Mouse (Mus musculus) hindbrain, embryonic 15.5 days (tissue): ENCODE measurements around the gene Srrm1. TPM values are rescaled to one million over a fixed set of nuclear protein-coding genes. Genes with fewer than 3 reads are reported as not detected.
"Not testable (repeated sequence)": the region's sequence is repeated elsewhere in the genome, so short reads cannot be mapped to it uniquely, and the experiment has no call there.

Source experiments
- ATAC-seq: fragments of 200-750 bp; cut with Nextera tagmentation; 2 replicates; pipeline ENCODE4 v1.8.0; 2017; ENCODE audit warnings: low read depth, moderate number of reproducible peaks, moderate TSS enrichment; ENCODE audit not compliant: low FRiP score
- H3K27ac ChIP-seq: fragments of 300-500 bp; sonication (generic); replicated peaks from 2 replicates; pipeline ENCODE4 v1.5.1; 2015; ENCODE audit warnings: mild to moderate bottlenecking, inconsistent platforms
- H3K27me3 ChIP-seq: fragments of 300-500 bp; sonication (generic); 2 replicates; pipeline ENCODE4 v1.6.1; 2015; ENCODE audit warnings: control low read depth, inconsistent platforms
- H3K36me3 ChIP-seq: fragments of 300-500 bp; sonication (generic); 2 replicates; pipeline ENCODE4 v1.6.1; 2015; ENCODE audit warnings: control low read depth, inconsistent platforms
- H3K4me1 ChIP-seq: fragments of 300-500 bp; sonication (generic); replicated peaks from 2 replicates; pipeline ENCODE4 v1.6.1; 2015; ENCODE audit warnings: control low read depth, inconsistent platforms
- H3K4me2 ChIP-seq: fragments of 300-500 bp; sonication (generic); 2 replicates; pipeline ENCODE4 v1.6.1; 2015; ENCODE audit warnings: moderate library complexity, mild to moderate bottlenecking, inconsistent platforms
- H3K4me3 ChIP-seq: fragments of 300-500 bp; sonication (generic); 2 replicates; pipeline ENCODE4 v1.5.1; 2015; ENCODE audit warnings: mild to moderate bottlenecking, inconsistent platforms
- H3K9ac ChIP-seq: fragments of 300-500 bp; sonication (generic); 2 replicates; pipeline ENCODE4 v1.6.1; 2015; ENCODE audit warnings: inconsistent platforms
- H3K9me3 ChIP-seq: fragments of 300-500 bp; sonication (generic); 2 replicates; pipeline ENCODE4 v1.6.1; 2016; ENCODE audit warnings: control low read depth, inconsistent platforms
- WGBS: fragments of 180-500 bp; shearing (Covaris S2); methylation state at CpG from one replicate; pipeline ENCODE4 v1.1.7; 2015; 5-methylcytosine and 5-hydroxymethylcytosine counted together
- polyA plus RNA-seq: library from polyadenylated mRNA; unstranded; fragments of >200 nt; fragmentation: Nextera tagmentation; extraction: Ambion mirVana; gene quantifications from 2 replicates; pipeline ENCODE4 v1.2.1, GENCODE M21; 2015

Srrm1 gene
- polyA plus RNA-seq, 1 experiment from 2014 or later = 170 TPM

- no peaks in the 10 kb centered on the region for H3K27me3 ChIP-seq
- ATAC-seq = no peak
- no peak overlapping the region for H3K9ac ChIP-seq
- no peak overlapping the region for H3K27ac ChIP-seq
- 80% methylated on average over 4 of the region's 4 CpGs for WGBS
- H3K36me3 ChIP-seq = no peaks in the 10 kb centered on the region
- H3K9me3 ChIP-seq = no peaks in the 10 kb centered on the region
- H3K4me2 ChIP-seq = no peak overlapping the region
- H3K4me3 ChIP-seq = no peak overlapping the region
- peaks cover 5% of the 10 kb centered on the region; the same call in 1 of the 2 replicates for H3K4me1 ChIP-seq
Measured at GRCm38 (mm10) chr4:135283417-135283816, 69.7 kb downstream of the Srrm1 start.

- ATAC-seq = no peak
- no peak overlapping the region for H3K27ac ChIP-seq
- no peaks in the 10 kb centered on the region for H3K27me3 ChIP-seq
- no peak overlapping the region for H3K9ac ChIP-seq
- no peaks in the 10 kb centered on the region for H3K9me3 ChIP-seq
- H3K4me3 ChIP-seq = no peak overlapping the region
- no peaks in the 10 kb centered on the region for H3K36me3 ChIP-seq
- 70% methylated on average over 13 of the region's 13 CpGs for WGBS
- H3K4me1 ChIP-seq = peaks cover 5% of the 10 kb centered on the region; the same call in 1 of the 2 replicates
- H3K4me2 ChIP-seq = no peak overlapping the region
Measured at GRCm38 (mm10) chr4:135282651-135283290, 70.3 kb downstream of the Srrm1 start.

- H3K9ac ChIP-seq, ATAC-seq: not testable (repeated sequence)
- WGBS = 66% methylated on average over 2 of the region's 2 CpGs
Measured at GRCm38 (mm10) chr4:135280016-135280415, 73.1 kb downstream of the Srrm1 start.

DNA sequence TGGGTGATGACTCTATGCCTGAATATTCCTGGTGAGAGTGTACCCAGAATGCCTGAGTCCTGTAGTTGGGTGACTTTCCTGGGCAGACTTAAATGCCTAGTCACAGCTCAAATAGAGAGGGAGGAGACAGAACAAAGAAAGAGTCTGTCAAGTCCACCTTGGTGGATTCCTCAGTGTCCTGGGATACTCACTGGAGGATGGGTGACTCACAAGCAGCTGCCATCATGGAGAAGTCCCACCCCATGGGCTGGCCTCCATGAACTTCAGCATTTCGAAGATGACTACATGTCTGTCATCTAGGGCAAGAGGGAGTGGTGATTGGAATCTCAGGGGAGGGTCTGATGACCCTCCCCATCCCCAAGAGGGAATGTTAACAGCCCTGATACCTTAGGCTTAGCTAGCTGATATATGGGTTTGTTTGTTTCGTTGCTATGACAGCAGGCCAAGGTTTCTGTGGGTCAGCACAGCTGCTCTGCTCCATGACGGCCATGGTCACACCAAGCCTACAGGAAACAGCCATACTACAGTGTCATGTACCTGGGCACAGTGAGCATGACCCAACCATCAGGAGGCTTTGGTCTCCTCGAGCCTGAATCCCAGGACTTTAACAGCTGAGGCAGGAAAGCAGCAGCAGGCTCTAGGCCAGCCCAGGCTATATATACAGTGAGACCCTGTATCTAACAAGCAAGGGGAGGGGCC is 76.3 kb downstream of the Srrm1 start:
- H3K9ac ChIP-seq = no peak overlapping the region
- no peak for ATAC-seq
- WGBS = 68% methylated on average over 4 of the region's 4 CpGs
- no peak overlapping the region for H3K4me3 ChIP-seq
- H3K4me2 ChIP-seq = no peak overlapping the region
- H3K4me1 ChIP-seq = peaks cover 7% of the 10 kb centered on the region; the same call in 1 of the 2 replicates
- no peak overlapping the region for H3K27ac ChIP-seq
- no peaks in the 10 kb centered on the region for H3K36me3 ChIP-seq
- 0 out of 2 replicates have a peak, but pooled peaks cover 2% of the 10 kb centered on the region for H3K27me3 ChIP-seq
- H3K9me3 ChIP-seq = no peaks in the 10 kb centered on the region

More at GRCm38 (mm10) chr4:135280016-135280415, 73.1 kb downstream of the Srrm1 start:
- H3K4me1 ChIP-seq, H3K36me3 ChIP-seq, H3K9me3 ChIP-seq, H3K27me3 ChIP-seq, H3K27ac ChIP-seq, H3K4me3 ChIP-seq, H3K4me2 ChIP-seq: not testable (repeated sequence)

GRCm38 (mm10) chr4:135274761-135275160 is 78.4 kb downstream of the Srrm1 start:
- Histone ChIP-seq H3K9ac (no peak overlapping the region), H3K4me3 (no peak overlapping the region), H3K4me2 (no peak overlapping the region), H3K36me3 (no peaks in the 10 kb centered on the region), H3K27me3 (0 out of 2 replicates have a peak, but pooled peaks cover 2% of the 10 kb centered on the region), H3K9me3 (no peaks in the 10 kb centered on the region), H3K27ac (no peak overlapping the region), H3K4me1 (peaks cover 26% of the 10 kb centered on the region)
- WGBS = 79% methylated on average over 7 of the region's 7 CpGs
- ATAC-seq = no peak

- Histone ChIP-seq H3K4me2 (peak overlapping the region; percentile 81), H3K27me3 (0 out of 2 replicates have a peak, but pooled peaks cover 2% of the 10 kb centered on the region), H3K36me3 (no peaks in the 10 kb centered on the region), H3K27ac (no peak overlapping the region), H3K9me3 (no peaks in the 10 kb centered on the region), H3K9ac (no peak overlapping the region), H3K4me1 (peaks cover 33% of the 10 kb centered on the region), H3K4me3 (peak overlapping the region; percentile 58)
- no peak for ATAC-seq
- 5% methylated on average over 17 of the region's 17 CpGs for WGBS
Measured at GRCm38 (mm10) chr4:135273307-135273682, 79.8 kb downstream of the Srrm1 start.

GRCm38 (mm10) chr4:135272640-135273306 is 80.3 kb downstream of the Srrm1 start, which contains the start of gene Clic4:
Gene Clic4 (minus strand): TSS chr4:135272814.
- peaks cover 37% of the 10 kb centered on the region for H3K4me1 ChIP-seq
- peak within 1 kb of the TSS; percentile 81 for H3K4me2 ChIP-seq
- H3K9me3 ChIP-seq = no peaks in the 10 kb centered on the region
- 0 out of 2 replicates have a peak, but pooled peaks cover 2% of the 10 kb centered on the region for H3K27me3 ChIP-seq
- peak; percentile 97 for ATAC-seq
- H3K36me3 ChIP-seq = no peaks in the 10 kb centered on the region
- WGBS = under 1% methylated on average over 57 of the region's 64 CpGs
- peak within 1 kb of the TSS; percentile 58 for H3K4me3 ChIP-seq
- peak within 1 kb of the TSS; percentile 82 for H3K27ac ChIP-seq
- peak within 1 kb of the TSS; percentile 60 for H3K9ac ChIP-seq

DNA sequence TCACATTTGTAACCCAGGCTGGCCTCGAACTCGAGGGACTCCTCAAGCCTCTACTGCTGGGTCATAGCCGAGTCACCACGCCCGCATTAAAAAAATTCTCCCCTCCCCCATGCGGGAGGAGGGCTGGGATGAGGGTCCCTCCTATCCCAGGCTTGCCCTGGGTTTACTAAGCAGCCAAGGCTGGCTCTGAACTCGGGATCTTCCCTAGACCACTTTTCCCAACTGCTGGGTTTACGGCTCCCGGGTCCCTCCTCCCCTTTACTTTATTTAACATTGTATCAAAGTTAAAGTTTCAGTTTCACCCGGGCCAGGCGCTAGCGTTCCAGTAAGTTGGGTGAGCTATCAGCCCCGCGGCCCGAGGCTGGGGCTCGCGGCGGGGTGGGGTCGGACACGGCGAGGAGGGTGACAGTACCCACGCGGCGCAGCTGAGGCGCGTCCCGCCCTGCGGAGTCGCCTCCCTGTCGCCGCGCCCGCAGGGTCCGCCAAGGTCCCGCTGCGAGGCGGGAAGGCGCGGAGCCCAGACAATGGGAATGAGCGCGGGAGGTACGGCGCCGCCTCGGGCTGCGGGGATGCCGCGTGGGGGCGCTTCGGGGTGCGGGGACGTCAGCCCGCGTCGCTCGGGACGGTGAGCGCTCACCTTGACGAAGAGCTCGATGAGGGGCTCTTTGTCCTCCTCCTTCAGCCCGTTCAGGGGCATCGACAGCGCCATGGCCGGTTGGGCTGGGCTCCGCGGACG is 81.1 kb downstream of the Srrm1 start:
- Histone ChIP-seq H3K27me3 (0 out of 2 replicates have a peak, but pooled peaks cover 2% of the 10 kb centered on the region), H3K9me3 (no peaks in the 10 kb centered on the region), H3K4me2 (peak overlapping the region; percentile 81), H3K9ac (peak overlapping the region; percentile 60), H3K36me3 (no peaks in the 10 kb centered on the region), H3K4me1 (peaks cover 44% of the 10 kb centered on the region), H3K4me3 (peak overlapping the region; percentile 58), H3K27ac (peak overlapping the region; percentile 82)
- WGBS = under 1% methylated on average over 64 of the region's 67 CpGs
- ATAC-seq = peak; percentile 60

DNA sequence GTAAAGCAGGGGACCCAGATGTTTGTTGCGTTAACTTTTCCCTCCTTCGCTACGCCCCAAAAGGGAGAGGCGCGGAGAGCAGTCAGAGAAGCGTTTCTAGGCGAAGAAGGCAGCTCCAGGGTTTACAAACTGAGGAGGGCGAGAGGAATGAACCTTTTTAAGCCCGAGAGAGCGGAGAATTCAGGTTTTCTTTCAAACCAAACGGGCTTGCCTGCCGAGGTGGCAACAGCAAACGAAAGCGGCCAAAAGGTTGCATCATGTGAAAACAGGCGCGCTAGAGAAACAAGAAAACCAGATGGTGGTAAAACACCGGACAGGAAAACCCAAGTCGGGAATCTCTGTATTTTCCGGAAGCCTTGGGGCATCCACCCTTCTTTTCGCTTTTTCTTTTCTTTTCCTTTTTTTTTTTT is 81.7 kb downstream of the Srrm1 start:
- peak overlapping the region; percentile 81 for H3K4me2 ChIP-seq
- no peak for ATAC-seq
- H3K27me3 ChIP-seq = 0 out of 2 replicates have a peak, but pooled peaks cover 2% of the 10 kb centered on the region
- H3K9me3 ChIP-seq = no peaks in the 10 kb centered on the region
- under 1% methylated on average over 20 of the region's 20 CpGs for WGBS
- H3K27ac ChIP-seq = peak overlapping the region; percentile 82
- H3K9ac ChIP-seq = peak overlapping the region; percentile 60
- no peaks in the 10 kb centered on the region for H3K36me3 ChIP-seq
- peak overlapping the region; percentile 58 for H3K4me3 ChIP-seq
- H3K4me1 ChIP-seq = peaks cover 49% of the 10 kb centered on the region
